Mouse (Mus musculus): ENCODE measurements at regions not wholly inside any gene's neighbourhood (a gene's known extent, or its start where the extent isn't known, plus 50 kb on each side); places are given as distances from the start of the nearest gene placed in this dataset.
A peak's percentile ranks its signal among the peaks of the same experiment; 100 is the strongest.

DNA sequence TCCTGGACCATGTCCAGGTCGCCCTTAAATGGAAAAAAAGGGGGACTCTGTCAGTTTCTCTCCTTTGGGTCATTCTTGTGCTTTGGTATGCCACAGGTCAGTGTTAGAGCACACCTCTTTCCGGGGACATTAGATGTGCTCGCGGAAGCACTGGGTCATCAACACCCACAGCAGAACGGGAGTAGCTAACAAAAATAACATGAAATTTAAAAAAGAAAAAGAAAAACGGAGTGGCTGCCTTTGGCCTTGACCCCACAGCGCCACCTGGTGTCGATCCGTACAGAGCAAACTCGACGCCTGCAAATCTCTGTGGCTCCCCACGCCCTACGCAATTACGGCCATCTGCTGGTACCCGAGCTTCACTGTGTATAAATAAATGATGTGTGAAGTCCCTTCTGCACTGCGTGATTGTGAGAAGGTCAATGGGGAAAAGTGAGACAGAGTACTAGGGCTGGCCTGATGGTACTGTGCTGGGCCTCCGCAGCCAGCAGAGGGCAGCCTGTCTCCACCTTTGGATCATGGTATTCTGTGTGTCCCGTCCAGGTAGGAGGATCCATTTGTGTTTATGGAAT is 99.0 kb upstream of the Slc7a12 start:
- peak; percentile 86 for DNase-seq (ENCODE audit: low spot score)

DNA sequence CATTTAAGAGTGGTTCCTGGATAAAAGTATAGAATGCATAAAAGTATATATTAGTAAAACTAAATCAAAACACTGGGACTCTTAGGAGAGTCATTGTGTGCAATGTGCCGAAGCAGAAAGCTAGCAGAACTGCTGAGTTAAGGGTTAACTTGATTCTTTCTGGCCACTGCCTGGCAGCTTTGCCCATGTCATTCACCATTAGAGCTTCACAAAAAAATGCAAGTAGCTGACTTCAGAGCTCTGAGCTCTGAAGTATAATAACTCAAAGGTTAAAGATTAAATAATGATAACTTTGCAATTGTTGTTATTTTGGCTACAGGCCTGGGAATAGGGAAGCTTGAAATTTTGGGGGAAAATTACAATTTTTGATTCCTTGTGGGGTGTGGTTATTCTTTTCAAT is 89.8 kb upstream of the Slc7a12 start:
- no peak for DNase-seq (ENCODE audit: low spot score)

DNA sequence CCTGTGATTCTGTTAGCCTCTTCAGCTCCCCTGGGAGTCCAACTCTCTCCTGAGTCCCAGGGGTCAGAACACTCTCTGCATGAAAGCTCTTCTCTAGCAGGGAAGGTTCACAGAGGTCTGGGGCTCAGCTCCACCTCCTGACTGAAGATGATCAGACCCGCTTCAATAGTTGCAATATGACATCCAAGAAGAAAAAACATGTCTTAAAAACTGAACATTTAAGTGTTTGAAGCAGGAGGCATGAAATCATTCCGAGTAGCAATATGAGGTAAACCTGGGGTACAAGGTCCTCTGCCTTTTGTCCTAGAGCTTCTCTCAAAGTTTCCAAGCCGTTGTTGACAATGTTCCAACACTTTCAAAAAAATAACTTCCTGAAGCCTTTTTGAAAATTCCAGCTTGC is 81.8 kb upstream of the Slc7a12 start:
- DNase-seq (ENCODE audit: low spot score), result no peak

DNA sequence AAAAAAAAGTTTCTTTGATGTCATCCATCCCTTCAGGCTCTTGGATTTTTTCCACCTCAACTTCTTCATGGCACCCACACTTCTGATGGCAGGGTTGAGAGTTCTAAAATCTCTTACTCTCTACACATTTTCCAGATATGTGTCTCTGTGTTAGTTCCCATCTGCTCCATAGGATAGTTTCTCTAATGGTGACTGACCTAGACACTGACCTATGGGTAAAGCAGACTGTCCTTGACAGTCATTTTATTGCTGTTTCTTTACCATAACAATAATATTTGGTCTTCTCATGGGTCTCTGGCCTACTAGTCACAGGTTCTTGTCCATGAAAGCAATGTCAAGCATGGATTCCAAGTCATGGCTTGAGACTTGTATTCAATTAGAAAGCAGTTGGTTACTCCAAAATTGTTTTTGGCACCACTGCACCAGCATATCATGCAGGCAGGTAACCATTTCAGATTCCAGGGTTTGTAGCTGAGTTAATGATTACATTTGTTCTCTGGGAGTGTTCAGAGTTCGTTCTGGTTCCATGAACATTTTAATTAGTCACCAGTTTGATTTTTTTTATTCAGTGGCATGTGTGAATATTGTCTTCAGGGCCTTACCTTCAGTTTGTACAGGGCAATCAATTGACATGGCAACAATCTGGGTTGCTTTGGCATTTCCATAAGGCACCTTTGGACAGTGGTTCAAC is 71.9 kb upstream of the Slc7a12 start:
- no peak for DNase-seq (ENCODE audit: low spot score)

All from testis, postnatal 10 days (tissue).